Mouse (Mus musculus) layer of hippocampus, adult 9-11 months (tissue): Measurements from ENCODE around the gene Whrn.
A peak's percentile ranks its signal among the peaks of the same experiment; 100 is the strongest.

ENCODE experiments used
- DNase-seq: peaks from one replicate; pipeline ENCODE4 v3.0.0; 2022

Whrn gene

DNA sequence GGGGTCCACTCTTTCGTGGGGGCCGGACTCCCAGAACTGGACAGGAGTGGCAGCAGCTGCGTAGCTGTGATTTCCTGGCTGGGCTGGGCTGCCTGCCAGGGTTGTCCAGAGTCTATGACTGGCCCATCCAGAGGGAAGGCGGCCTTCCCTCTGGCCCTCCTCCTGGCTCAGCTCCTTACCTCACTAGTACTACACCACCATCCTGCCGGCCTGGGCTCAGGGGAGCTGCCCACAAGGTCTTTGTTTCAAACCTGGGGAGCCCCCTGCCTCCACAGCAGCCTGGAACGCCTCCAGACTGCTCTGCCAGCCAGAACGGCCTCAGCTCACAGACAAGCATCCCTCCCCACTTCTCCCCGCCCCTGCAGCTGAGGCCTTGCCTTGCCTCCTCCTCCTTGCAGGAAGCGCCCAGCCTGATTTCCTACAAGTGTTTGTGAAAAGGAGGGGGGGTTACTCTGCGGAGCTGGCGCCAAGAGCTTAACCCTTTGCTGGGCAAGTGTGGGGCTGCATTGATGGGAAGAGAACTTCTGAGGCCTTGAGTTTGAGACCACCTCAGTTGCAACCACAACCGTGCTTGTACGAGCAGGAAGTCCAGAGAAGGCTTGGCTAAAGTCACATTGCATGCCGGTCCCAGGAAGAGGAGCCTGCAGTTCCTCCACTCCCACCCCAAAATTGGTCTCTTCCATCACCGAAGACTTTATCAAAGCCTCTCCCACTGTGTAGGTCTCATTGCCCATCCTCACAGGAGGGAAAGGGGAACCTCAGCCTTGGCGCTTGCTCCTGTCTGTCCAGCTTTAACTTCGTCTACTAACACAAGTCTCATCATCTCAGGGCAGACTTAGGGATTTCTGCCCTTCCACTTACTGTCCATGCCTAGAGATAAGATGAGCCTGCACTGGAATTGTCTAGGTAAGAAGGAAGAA, 92.5 kb downstream of the Whrn start, which contains the start of gene Akna:
TSS of gene Akna (minus strand) at position 315 of the 920 bp plus-strand sequence.
- peak; percentile 83 for DNase-seq

DNA sequence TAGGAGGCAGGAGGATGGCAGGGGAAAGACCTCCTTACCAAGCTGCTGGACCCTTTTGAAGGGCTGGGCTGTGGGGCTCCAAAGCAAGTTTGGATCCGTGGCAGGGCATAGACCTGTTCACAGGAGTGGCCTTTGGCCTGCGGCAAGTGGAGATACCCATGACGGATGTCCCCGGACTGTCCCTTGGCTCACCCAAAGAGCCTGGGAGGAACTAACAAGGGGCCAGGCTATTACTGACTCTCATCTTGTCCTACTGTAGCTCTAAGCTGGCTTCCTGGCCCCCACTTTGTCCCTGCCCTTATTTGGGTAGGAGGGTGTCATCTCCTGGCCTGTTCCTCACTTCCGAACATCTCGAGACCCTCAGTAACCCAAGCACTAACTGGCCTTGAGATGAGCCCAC, 93.2 kb downstream of the Whrn start:
- DNase-seq = no peak

DNA sequence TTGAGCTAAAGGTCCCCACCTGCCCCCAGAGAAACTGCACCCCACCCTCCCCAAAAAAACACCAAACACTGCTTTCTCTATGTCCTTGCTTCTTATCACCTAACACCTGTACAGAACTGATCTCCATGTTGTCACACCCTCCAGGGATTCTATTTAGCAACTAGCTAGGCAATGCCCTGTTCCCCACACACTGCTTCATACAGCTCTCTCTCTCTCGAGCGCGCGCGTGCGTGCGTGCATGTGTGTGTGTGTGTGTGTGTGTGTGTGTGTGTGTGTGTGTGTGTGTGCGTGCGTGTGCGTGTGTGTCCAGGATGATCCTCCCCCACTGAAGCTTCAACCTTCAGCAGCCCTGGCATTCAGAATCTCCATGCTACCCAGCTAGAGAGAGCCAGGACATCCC, 93.7 kb downstream of the Whrn start:
- no peak for DNase-seq

DNA sequence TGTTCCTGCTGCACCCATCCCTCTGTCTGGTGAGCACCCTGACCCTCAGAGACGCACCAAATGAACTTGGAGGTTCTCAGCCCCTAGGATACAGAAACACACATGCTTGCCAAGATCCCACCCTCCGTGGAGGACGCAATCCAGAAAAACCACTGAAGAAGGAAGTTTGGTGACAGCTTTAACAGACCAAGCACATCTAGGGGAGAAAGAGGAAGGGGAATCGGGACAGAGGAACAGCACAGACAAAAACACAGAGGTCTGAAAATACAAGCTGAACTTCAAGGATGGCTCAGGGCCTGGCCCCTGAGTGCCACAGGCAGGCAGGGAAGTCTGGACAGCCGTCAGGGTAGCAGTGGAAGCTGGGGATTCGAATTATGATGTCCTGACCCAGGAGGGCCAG, 94.2 kb downstream of the Whrn start:
- DNase-seq = no peak

DNA sequence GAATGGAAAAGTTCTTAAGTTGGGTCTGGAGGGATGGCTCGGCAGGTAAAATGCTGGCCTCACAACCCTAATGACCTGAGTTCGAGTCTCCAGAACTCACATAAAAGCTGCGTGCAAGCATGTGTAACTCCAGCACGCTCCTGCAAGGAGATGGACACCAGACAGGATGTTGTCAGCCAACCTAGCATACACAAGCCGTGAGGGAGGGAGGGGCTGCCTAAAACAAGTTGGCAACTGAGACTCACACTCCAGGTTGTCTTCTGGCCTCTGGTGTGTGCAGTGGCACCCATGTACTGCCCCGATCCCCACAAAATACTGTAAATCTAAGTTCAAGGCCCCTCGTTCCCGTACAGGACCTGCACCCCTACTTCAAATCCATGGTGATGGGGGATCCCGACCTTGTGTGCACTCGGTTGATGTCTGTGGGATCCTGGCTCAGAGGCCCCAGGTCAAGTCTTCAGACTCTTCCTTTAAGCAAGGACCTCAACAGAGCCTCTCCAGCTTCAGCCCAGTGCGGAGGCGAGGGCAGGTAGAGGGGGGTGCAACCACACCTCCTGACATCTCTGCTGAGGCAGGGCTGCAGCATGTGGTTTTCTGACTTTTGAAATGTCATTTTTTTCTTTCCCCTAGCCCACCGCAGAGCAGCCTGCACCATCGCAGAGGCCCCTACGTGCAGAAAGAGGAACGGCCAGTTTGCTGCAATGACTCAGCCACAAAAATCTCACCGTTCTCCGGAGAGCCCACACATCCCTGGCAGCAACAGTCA, 95.1 kb downstream of the Whrn start:
- no peak for DNase-seq

DNA sequence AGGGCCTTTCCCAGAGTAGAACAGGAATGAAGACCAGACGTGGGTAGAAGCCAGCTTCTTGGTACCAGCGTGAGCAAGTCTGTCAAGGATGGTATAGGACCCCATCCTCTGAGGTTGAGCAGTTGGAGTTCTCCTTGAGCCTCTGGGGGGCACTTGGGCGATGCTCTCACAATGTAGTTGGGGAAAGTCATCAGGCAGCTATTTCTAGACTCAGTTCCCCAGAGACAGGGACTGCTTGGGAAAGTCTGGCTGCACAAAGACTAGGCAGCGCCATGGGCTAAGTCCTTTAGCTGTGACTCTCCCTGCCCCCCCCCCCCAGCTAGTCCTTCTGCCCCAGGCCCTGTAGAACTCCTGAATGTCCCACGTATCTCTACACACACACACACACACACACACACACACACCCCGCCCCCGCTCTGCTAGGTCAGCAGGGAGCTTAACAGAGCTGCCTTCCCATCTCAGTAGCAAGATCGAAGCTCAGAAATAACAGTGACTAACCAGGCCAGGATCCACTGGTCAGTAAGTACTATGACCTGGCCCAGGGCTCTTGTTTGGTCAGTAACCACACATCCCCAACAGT, 96.0 kb downstream of the Whrn start:
- DNase-seq = no peak

DNA sequence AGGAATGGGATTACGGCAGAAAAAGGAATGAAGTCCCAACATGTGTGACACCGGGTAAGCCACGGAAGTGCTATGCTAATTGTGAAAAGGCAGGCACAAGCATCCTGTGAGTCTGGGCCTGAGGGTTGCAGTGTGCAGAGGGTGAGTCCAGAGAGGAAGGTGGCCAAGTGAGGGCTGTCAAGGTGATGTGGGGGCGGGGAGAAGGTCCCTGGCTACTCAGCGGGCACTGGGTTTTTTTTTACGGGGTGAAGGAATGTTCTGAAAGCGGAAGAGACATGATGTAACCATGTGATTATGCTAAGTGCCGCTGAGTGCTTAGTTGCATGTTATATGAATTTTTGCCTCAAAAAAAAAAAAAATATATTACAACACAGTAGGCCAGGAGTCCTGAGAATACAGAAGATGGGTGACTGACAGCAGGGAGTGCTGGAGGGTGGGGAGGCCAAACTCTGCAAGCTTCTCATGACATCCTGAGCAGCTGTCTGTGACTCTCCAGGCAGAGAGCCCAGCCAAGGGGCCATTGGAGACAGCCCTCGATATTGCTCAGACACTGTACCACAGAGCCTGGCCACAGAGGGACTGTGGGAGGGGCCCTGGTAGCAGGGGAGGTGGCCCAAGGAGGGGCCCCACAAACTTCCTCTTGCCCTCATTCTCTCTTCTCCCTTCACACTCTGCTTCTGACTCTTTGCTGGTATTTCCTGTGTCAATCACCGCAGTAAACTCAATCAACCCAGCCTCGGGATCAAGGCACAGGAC, 96.8 kb downstream of the Whrn start:
- DNase-seq = peak; percentile 72

DNA sequence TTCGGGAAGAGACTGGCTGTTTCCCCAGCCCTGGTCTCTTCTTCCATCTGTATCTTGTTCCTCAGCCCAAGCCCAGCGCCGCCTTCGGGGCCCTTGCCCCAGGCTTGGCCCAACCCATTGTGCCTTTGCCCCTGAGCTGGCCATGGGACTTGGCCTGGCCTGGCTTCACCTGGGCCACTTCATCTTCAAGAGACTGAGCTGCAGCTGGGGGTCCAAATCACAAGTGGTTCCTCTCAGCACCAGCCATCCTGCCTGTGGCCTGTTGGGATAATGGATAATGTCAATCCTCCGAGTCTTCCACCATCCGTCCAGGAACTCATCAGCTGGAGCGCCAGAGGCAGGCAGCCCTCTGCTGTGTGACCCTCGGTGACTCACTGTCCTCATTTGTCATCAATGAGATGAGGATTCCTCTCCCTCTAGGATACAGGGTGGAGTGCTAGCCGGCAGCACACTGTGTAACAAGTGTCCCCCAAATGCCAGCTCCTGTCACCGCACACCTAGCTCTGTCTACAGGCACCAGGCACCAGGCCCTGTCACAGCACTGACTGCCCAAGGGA, 97.7 kb downstream of the Whrn start:
- DNase-seq = no peak

DNA sequence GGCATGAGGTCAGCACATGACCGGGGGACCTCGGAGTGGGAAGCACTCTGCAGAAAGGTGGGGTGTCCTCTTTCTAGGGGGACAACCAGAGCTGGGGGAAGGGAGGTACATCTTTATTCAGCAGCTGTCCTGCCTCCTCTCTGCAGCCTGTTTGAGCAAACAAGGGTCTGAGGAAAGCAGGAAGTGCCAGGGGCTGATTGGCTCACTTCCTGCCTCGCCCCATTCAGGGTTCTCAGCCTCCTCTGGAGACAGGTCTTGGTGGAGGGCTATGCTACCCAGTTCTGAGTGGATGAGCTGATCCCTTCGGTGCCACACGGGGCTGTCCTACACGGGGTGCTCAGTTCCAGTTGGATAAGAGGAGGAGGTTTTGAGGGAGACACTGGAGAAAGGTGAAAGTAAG, 104.5 kb downstream of the Whrn start:
- no peak for DNase-seq

DNA sequence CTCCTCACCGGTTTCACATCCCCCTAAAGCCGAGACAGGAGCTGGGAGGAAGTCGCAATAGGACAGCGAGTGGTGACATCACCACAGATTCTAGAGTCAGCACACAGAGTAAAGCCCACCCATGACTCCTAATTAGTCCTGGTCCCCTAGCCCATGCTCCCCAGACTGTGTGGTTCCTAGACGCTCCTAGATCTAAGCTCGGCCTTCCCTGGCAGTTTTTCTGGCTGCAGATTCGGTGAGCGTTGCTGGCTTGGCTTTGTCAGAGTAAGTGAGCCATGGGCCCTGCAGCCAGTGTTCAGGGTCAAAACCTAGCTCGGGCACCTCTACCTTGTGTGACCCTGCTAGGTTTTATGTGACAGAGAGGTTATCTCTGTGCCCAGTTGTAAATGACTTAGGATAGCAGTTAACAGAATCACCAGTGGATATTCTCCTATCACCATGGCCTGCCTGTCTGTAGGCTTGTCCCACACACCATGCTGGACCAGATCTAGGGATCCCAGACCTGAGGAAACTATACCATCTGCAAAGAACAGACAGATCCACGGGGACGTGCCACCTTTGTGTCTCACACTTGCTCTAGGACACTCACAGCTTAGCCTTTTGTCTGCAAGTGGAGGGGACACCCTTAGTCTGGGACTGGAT, 105.8 kb downstream of the Whrn start:
- peak; percentile 63 for DNase-seq

DNA sequence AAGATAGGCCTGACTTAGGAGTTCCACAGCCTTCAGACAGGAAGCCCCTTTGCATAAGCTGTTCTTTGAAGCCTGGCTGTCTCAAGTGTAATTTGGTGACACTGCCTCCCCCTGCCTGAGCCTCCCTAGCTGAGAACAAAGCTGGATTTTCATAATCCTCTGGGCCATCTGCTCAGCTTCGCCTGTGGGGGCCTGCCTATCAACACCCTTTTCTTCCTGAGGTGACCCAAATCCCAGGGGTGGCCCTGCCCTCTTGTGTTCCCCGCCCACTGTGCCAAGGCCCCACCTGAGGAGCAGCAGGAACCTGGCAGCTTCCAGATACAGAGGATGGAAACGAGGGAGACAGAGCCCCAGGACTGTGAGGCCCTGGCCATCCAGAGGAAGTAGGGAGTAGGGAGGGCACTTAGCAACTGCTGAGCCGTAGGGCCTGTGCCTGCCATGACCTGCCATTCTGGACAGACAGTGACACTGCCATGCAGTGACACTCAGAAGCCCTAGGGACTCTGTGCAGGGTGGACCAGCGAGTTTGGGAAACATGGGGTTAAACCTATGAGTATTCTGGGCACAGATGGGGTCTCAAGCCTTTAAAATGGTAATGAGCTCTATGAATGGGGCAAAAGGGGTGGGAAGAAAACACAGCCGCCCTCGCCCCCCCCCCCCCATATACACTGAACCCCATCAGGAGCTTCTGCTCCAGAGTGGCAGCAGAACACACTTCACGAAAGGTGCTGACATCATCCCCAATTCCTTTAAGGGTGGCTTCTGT, 106.5 kb downstream of the Whrn start:
- no peak for DNase-seq

DNA sequence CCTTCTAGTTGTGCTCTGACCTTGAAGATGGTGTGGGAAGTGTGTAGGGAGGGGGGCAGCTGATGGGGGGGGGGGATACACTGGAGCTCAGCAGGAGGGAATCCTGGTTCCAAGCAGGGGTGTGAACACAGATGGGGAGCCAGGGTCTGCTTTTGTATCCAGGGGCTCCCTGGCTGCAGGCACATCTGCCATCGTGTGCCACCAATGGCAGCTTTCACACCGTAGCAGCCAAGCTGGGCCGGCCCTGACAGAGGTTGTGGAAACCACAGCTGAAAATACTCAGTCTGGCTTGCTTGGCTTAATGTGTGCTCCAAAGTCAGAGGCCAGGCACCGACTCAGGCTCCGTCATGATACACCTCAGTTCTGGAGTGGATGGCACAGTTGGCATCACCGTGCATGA, 107.8 kb downstream of the Whrn start:
- DNase-seq = no peak

DNA sequence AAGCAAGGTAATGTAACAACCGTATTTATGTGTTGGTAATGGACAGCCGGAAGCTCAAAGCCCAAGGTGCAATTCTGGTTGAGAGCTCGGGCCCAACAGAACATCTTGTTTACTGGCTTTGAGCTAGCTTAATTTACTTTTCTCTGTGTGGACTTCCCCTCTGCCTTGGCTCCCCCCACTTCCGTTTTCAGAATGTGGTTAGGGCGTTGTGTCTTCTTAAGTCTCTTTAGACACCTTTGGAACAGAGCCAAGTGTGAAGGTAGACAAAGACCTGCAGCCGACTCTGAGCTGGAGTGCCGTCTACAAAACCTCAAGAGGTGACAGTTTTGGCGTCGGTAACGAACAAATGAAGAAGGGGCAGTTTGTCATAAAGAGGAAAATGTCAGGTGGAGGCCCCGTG, 110.0 kb downstream of the Whrn start:
- DNase-seq = no peak

DNA sequence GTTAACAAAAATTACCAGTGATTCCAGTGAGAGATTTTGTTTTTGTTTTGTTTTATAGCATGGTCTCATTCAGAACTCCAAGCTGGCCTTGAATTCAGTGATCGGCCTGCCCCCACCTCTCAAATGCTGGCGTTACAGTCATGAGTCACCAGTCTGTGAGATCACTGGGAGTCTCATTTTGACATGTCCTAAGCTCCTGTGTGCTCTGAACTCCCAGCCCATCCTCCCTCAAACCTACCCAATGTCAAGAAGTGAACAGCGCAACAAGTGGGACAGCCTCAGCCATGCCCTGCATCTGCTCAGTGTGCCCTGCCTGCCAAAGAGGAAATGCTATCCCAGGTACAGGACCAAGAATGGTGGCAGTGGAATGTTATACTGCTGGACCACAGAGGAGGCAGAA, 110.5 kb downstream of the Whrn start:
- DNase-seq = no peak

DNA sequence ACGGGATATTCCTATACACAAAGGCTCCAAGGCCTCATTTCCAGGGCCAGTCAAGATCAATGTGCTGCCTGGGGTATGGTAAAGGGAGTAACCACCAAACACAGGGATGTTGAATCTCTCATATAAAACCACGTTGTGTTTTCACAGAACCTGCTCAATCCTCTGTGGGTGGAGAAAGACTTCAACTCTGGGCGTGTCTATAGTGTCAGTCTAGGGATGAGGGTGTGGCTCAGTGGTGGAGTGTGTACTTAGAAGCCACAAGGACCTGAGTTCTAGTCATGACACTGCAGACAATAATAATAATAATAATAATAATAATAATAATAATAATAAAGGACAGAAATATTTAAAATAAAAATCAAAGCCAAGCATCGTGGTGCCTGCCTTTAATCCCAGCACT, 111.5 kb downstream of the Whrn start:
- DNase-seq = no peak

DNA sequence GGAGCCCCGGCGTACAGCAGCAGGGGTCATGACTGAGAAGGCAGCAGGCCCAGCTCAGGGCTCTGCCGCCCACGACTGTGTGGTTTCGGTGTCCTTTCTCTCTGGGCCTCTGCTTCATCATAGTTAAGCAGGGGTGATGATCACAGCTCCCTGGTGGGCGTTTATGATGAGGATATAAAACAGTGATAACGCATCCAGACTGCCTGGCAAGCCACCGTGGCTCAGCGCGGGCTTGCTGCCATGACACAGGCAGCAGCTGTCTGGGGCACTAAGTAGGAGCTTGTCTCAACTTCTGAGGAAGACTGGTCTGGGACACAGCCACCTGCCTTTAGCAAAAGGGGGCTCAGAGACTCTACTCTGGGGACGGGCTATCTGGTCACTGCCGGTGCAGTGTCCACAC, 112.3 kb downstream of the Whrn start:
- no peak for DNase-seq

DNA sequence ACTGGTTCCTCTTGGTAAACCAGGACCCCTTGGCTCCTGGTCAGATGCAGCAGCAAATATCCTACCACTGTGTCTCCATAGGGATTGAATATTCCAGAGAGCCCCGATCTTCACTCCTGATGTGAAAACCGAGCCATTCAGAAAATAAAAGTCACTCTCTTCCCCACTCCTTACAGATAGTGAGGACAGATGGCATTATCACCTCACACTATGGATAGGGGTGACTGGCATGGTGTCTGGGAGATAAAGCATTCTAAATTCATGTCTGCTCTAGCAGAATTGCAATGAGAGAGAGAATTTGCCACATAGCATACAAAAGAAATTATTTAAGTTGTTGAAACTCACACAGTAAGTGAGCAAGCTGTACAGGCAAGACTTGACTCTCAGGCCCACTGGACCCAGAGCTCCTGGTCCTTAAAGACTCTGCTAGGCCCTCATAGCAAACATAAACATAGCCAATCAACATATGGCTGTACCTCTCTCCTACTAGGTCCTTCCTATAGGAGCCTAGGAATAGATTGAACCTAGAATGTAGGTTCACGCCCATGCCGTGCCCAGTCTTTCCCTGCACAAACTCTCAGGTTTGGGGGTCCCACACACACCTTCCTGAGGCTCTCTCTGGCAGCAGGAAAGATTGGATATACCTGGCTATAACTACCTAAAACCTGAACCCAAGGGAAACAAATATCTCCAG, 113.0 kb downstream of the Whrn start:
- DNase-seq = no peak

DNA sequence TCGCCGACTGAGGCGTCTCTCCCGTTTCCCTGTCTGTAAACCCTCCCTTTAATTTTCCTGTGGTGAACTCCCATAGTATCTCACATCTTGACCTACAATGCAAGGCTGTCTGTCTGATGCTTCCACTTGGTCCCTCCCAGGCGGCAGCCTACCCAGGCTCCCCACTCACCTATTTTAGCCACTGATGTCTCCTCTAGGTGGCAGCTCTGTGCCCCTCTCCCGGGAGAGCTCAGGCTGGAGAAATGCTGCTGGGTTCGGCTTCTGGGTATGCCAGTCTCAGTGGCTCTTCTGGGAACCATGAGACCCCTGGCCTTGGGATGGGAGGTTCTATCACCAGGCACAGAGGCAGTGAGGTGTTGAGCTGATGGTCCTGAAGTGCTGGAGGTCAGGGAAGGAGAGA, 118.3 kb downstream of the Whrn start:
- DNase-seq = no peak

DNA sequence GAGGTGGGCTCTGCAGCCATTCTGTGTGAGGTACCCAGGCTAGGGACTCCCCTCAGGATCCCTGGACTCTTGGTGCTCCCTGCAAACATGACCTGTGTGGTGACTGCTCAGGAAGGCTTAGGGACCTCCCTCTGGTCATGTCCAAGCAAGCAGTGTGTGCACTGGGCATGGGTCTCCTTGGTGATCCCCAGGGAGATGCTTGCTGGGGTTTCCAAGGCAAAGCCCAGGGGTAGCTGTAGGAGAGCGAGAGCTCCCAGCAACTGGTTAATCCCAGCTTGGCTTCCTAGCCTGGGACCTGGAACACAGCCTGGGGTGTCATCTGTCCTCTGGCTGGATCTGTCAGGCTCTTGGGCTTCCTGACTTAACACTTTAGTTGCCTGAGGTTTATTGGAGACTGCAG, 120.4 kb downstream of the Whrn start:
- no peak for DNase-seq

DNA sequence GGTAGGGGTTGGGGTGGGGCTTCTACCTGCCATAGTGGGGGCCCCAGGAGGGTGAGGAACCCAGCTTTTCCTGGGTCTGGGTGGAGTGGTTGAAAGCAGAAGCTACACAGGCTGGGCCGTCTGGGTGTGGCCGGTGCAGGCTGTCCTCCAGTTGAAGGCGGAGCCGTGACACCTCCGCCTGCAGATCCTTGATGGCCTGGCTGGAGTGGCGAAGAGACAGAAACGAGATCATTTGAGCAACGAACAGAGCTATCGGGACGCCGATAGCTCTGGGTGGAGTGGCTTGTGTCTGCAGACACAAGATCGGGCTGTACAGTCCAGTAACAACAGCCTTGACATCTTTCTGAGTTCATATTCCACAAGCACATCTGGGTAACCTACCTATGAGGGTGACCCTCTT, 121.5 kb downstream of the Whrn start:
- no peak for DNase-seq

DNA sequence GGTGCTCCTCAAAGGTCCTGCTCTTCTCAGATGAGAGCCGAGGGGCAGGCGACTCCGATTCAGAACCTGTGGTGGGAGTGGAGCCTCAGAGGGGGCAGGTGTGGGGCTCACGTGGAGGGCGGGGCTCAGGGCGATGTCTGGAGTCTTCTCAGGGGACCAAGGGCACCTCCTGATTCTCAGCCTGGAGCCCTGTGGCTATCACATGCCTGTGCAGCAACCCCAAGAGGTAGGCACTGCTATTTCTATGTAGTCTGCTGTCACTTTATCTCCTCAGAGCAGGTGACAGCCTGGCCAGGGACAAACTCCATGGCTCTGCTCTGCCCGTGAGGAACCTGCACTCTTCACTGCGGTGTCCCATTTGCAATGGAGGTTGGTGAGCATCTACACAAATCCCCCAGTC, 122.4 kb downstream of the Whrn start:
- no peak for DNase-seq
